Comparison of ENCODE assay signal across 29 mouse cellular contexts in the genomic region with DNA sequence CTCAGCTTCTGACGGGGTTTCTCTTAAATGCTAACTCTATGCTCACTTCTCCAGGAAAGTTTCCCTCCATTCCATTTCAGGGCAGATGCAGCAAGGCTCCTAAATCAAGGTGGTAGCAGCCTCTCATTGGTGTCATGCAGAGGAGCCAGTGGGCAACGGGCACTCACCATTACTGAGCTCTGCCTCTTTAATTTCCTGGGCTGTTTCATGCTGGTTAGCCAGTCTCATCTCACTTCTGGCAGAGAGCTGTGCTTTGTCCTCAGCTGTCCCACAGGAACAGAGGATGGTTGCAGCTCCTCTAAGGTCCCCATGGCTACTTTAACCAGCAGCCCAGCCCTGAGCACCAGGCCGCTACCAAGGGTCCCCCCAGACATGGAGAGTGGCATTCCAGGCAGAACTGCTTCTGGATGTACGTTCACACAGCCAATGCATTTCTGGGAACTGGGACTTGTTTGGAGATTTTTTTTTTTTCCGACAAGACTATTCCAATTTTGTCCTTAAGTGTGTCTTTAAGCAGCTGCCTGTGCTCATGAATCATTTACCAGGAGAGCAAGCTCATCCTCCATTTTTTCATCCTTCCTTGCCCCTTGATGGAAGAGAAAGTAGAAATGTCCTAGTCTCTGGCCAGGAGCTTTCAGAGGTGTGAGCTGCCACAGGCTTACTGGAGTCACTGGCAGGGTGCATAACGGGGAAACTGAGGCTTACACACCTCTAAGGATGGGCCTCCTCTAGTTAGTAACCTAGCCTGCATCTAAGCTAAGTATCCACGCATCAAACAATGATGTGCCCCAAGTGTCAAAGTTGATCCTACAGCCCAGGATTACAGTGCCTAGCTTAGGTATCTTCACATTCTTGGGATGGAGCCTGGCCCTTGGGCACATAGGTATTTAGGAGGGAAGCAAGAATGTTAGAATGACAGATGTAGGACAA.
DNase-seq lines count a peak whose midpoint lies in the region; ATAC-seq lines count a peak whose summit lies in the region.
"Had no signal": no experiment of that assay in that cellular context is flagged by ENCODE, and none has a peak within 500 bp of the region (broad histone marks: within the 10 kb centered on the region; RNA-seq: fewer than 3 reads in every experiment).

No protein-coding gene starts in this region.

- H3K4me1 ChIP-seq in midbrain, embryonic 11.5 days (ENCODE audit: control insufficient read depth, insufficient read depth, low read length) = no peaks in the 10 kb centered on the region
- H3K4me1 ChIP-seq in midbrain, embryonic 16.5 days (ENCODE audit: control insufficient read depth, insufficient read depth, low read length) = no peaks in the 10 kb centered on the region
- H3K4me1 ChIP-seq: embryonic facial prominence, embryonic 10.5 days; embryonic facial prominence, embryonic 13.5 days had no signal

- DNase-seq in heart, adult 11 months = peak; percentile 66
- DNase-seq in heart, postnatal 10 days = no peak
- peak; percentile 71 for DNase-seq in midbrain, embryonic 11.5 days (ENCODE audit: low spot score, missing footprints)
- peak; percentile 63 for DNase-seq in brain, adult 2 months (ENCODE audit: low read depth, low spot score)
- DNase-seq in right cerebral cortex, postnatal 10 days (ENCODE audit: low spot score in 2 of 2) = no peak
- DNase-seq: adrenal gland, postnatal 10 days; adrenal gland, postnatal 36 days; B cell, adult 2 months; cerebellum, adult 11 months; cerebellum, adult 2 months; cerebellum, adult 9-11 months; cerebellum, postnatal 25 days; embryo, embryonic 11 days; gastrocnemius, postnatal 25 days; heart, adult 2 months had no signal

- ATAC-seq in midbrain, embryonic 11.5 days (ENCODE audit: low FRiP score) = no peak
- no peak for ATAC-seq in midbrain, embryonic 16.5 days
- ATAC-seq: forebrain, embryonic 13.5 days; forebrain, embryonic 16.5 days; hindbrain, embryonic 16.5 days; inflammation-experienced regulatory T-cells, adult 6 months; intestine, embryonic 16.5 days; Patski had no signal

- H3K27me3 ChIP-seq in midbrain, embryonic 11.5 days (ENCODE audit: control insufficient read depth, insufficient read depth, low read length) = no peaks in the 10 kb centered on the region
- H3K27me3 ChIP-seq in midbrain, embryonic 16.5 days (ENCODE audit: control insufficient read depth, insufficient read depth, low read depth, low read length) = no peaks in the 10 kb centered on the region
- H3K27me3 ChIP-seq: embryonic facial prominence, embryonic 13.5 days; forebrain, embryonic 13.5 days; heart, embryonic 13.5 days; hindbrain, embryonic 12.5 days; Patski had no signal

- H3K9ac ChIP-seq in midbrain, embryonic 11.5 days (ENCODE audit: low read length) = no peak overlapping the region
- H3K9ac ChIP-seq in midbrain, embryonic 16.5 days (ENCODE audit: low read depth, low read length) = no peak overlapping the region
- H3K9ac ChIP-seq: embryonic facial prominence, embryonic 13.5 days; forebrain, embryonic 13.5 days; heart, embryonic 13.5 days; hindbrain, embryonic 12.5 days had no signal

- intact Hi-C loops in heart, postnatal 10 days (cut with DNase I) = no loop called here

- H3K27ac ChIP-seq in midbrain, embryonic 11.5 days (ENCODE audit: low read depth, low read length) = no peak overlapping the region
- H3K27ac ChIP-seq in midbrain, embryonic 16.5 days (ENCODE audit: low read length) = no peak overlapping the region
- H3K27ac ChIP-seq: embryonic facial prominence, embryonic 10.5 days; embryonic facial prominence, embryonic 13.5 days; forebrain, embryonic 13.5 days; heart, adult 2 months; heart, embryonic 10.5 days; heart, embryonic 13.5 days; hindbrain, embryonic 12.5 days had no signal

- no peaks in the 10 kb centered on the region for H3K9me3 ChIP-seq in midbrain, embryonic 11.5 days (ENCODE audit: control insufficient read depth, low read length)
- H3K9me3 ChIP-seq in midbrain, embryonic 16.5 days (replicated peaks; ENCODE audit: control insufficient read depth, low read length, poor library complexity, severe bottlenecking) = no peaks in the 10 kb centered on the region
- H3K9me3 ChIP-seq: embryonic facial prominence, embryonic 10.5 days; embryonic facial prominence, embryonic 13.5 days; forebrain, embryonic 13.5 days; G1E; heart, embryonic 10.5 days; heart, embryonic 13.5 days; hindbrain, embryonic 12.5 days had no signal

- 79% methylated on average over 7 of the region's 7 CpGs for WGBS in midbrain, embryonic 11.5 days
- 76% methylated on average over 7 of the region's 7 CpGs for WGBS in midbrain, embryonic 16.5 days

- no peak overlapping the region for H3K4me2 ChIP-seq in midbrain, embryonic 11.5 days
- no peak overlapping the region for H3K4me2 ChIP-seq in midbrain, embryonic 16.5 days (ENCODE audit: low read length)
- H3K4me2 ChIP-seq: embryonic facial prominence, embryonic 13.5 days; forebrain, embryonic 13.5 days; heart, embryonic 13.5 days; hindbrain, embryonic 12.5 days had no signal

- no peaks in the 10 kb centered on the region for H3K36me3 ChIP-seq in midbrain, embryonic 11.5 days (ENCODE audit: control insufficient read depth, insufficient read depth, low read length)
- H3K36me3 ChIP-seq in midbrain, embryonic 16.5 days (ENCODE audit: control insufficient read depth, insufficient read depth, low read length) = no peaks in the 10 kb centered on the region
- H3K36me3 ChIP-seq: embryonic facial prominence, embryonic 10.5 days; embryonic facial prominence, embryonic 13.5 days; G1E; heart, embryonic 10.5 days; heart, embryonic 13.5 days; hindbrain, embryonic 12.5 days had no signal

- H3K4me3 ChIP-seq in midbrain, embryonic 11.5 days (ENCODE audit: low read depth, low read length) = no peak overlapping the region
- H3K4me3 ChIP-seq in midbrain, embryonic 16.5 days (ENCODE audit: low read depth, low read length) = no peak overlapping the region
- H3K4me3 ChIP-seq: embryonic facial prominence, embryonic 10.5 days; embryonic facial prominence, embryonic 13.5 days; erythroblast, embryonic 14.5 days; forebrain, embryonic 13.5 days; heart, adult 2 months; heart, embryonic 10.5 days; heart, embryonic 13.5 days; hindbrain, embryonic 12.5 days had no signal

Comparison
In these comparisons a context has a peak if more than half of its experiments do, and no peak if none do; other contexts are left out.
1. DNase-seq: peak in heart, adult 11 months (single experiment), midbrain, embryonic 11.5 days (single experiment) and brain, adult 2 months (single experiment); none in heart, postnatal 10 days (0 of 2) and right cerebral cortex, postnatal 10 days (0 of 2).